Mouse (Mus musculus) liver, embryonic 11.5 days (tissue): ENCODE measurements around the gene Dohh. TPM values are rescaled to one million over a fixed set of nuclear protein-coding genes. Genes with fewer than 3 reads are reported as not detected.

Experiments used
- microRNA-seq: library from miRNA; unstranded; fragments of <30 nt; microRNA quantifications from one replicate; pipeline ENCODE4, GENCODE M21; 2017; ENCODE audit warnings: borderline number of aligned reads
- polyA plus RNA-seq: library from polyadenylated mRNA; unstranded; fragments of >200 nt; fragmentation: Nextera tagmentation; extraction: Ambion mirVana; gene quantifications from 2 replicates; pipeline ENCODE4 v1.2.1, GENCODE M21; 2014

Dohh gene
- polyA plus RNA-seq, 1 experiment from 2014 or later = 97.4 TPM

Small RNAs within 50 kb of the gene (microRNA-seq; reads per million reads assigned to microRNA genes)
- gene Mir1191b = 2.5 reads per million
- gene Mir6913 = not detected

Other genes with a start within 250 kb of the Dohh start
- 31.6 and 34.2 TPM in 2 replicates for gene Zbtb7a, start 249.2 kb upstream of the Dohh start, polyA plus RNA-seq
- 41.2 and 50.9 TPM in 2 replicates for gene Pias4, start 216.5 kb upstream of the Dohh start, polyA plus RNA-seq
- gene Eef2, start 207.8 kb upstream of the Dohh start, polyA plus RNA-seq = 626 and 647 TPM in 2 replicates
- 44.5 and 45.6 TPM in 2 replicates for gene Dapk3, start 201.4 kb upstream of the Dohh start, polyA plus RNA-seq
- gene 4930442H23Rik, start 200.6 kb upstream of the Dohh start, polyA plus RNA-seq = not detected in 2 replicates
- not detected in 2 replicates for gene Nmrk2, start 182.4 kb upstream of the Dohh start, polyA plus RNA-seq
- 0.05 TPM in 1 of 2 replicates, not detected in the other for gene Atcay, start 153.6 kb upstream of the Dohh start, polyA plus RNA-seq
- gene Zfr2, start 151.3 kb upstream of the Dohh start, polyA plus RNA-seq = 1.3 and 2.1 TPM in 2 replicates
- 2.1 TPM in 2 replicates for gene Matk, start 131.5 kb upstream of the Dohh start, polyA plus RNA-seq
- gene Mrpl54, start 117.5 kb upstream of the Dohh start, polyA plus RNA-seq = 226 and 233 TPM in 2 replicates
- 47.5 and 55.0 TPM in 2 replicates for gene Apba3, start 117.5 kb upstream of the Dohh start, polyA plus RNA-seq
- gene Tjp3, start 92.8 kb upstream of the Dohh start, polyA plus RNA-seq = 1.8 TPM in 2 replicates
- 40.0 and 42.5 TPM in 2 replicates for gene Pip5k1c, start 91.5 kb upstream of the Dohh start, polyA plus RNA-seq
- 49.9 and 51.9 TPM in 2 replicates for gene Cactin, start 63.3 kb upstream of the Dohh start, polyA plus RNA-seq
- gene Tbxa2r, start 55.7 kb upstream of the Dohh start, polyA plus RNA-seq = 7.8 and 7.9 TPM in 2 replicates
- gene Gipc3, start 41.2 kb upstream of the Dohh start, polyA plus RNA-seq = not detected in 2 replicates
- gene Hmg20b, start 33.9 kb upstream of the Dohh start, polyA plus RNA-seq = 68.6 and 69.2 TPM in 2 replicates
- gene Mfsd12, start 26.9 kb upstream of the Dohh start, polyA plus RNA-seq = 11.2 TPM in 2 replicates
- 0.64 and 0.68 TPM in 2 replicates for gene 4930404N11Rik, start 18.6 kb upstream of the Dohh start, polyA plus RNA-seq
- gene Fzr1, start 5.9 kb upstream of the Dohh start, polyA plus RNA-seq = 74.0 and 75.9 TPM in 2 replicates
- gene Gm48551, start within 50 bp of the Dohh start, polyA plus RNA-seq = 1.3 and 1.9 TPM in 2 replicates
- gene Gm48552, start 4.6 kb downstream of the Dohh start, polyA plus RNA-seq = 0.62 and 0.67 TPM in 2 replicates
- gene Smim24, start 8.6 kb downstream of the Dohh start, polyA plus RNA-seq = 3.8 and 4.5 TPM in 2 replicates
- 15.4 and 21.4 TPM in 2 replicates for gene Nfic, start 71.2 kb downstream of the Dohh start, polyA plus RNA-seq
- 0.12 TPM in 1 of 2 replicates, not detected in the other for gene Celf5, start 98.3 kb downstream of the Dohh start, polyA plus RNA-seq
- 92.2 and 97.9 TPM in 2 replicates for gene Ncln, start 112.0 kb downstream of the Dohh start, polyA plus RNA-seq
- 4.5 and 4.6 TPM in 2 replicates for gene S1pr4, start 115.7 kb downstream of the Dohh start, polyA plus RNA-seq
- 10.1 and 11.3 TPM in 2 replicates for gene Gna15, start 139.8 kb downstream of the Dohh start, polyA plus RNA-seq
- gene Gna11, start 160.8 kb downstream of the Dohh start, polyA plus RNA-seq = 46.4 and 47.0 TPM in 2 replicates
- gene Aes, start 175.1 kb downstream of the Dohh start, polyA plus RNA-seq = 213 and 229 TPM in 2 replicates
- gene Tle2, start 190.1 kb downstream of the Dohh start, polyA plus RNA-seq = 5.1 and 6.9 TPM in 2 replicates
- gene Tle6, start 216.6 kb downstream of the Dohh start, polyA plus RNA-seq = 13.2 and 16.7 TPM in 2 replicates
- gene BC025920, start 221.8 kb downstream of the Dohh start, polyA plus RNA-seq = 0.81 and 1.1 TPM in 2 replicates
- gene Sirt6, start 243.4 kb downstream of the Dohh start, polyA plus RNA-seq = 22.8 and 22.9 TPM in 2 replicates
- 3.6 and 4.6 TPM in 2 replicates for gene Ankrd24, start 244.1 kb downstream of the Dohh start, polyA plus RNA-seq